Mouse (Mus musculus) CD4-positive helper T cell, adult 2 months (primary cell): Measurements from ENCODE around the gene Gm17660.

ENCODE experiments used
- DNase-seq: peaks from one replicate; pipeline ENCODE4 v3.0.0-alpha.2; 2012; ENCODE audit warnings: low read depth, missing footprints, low spot score

The Gm17660 gene

GRCm38 (mm10) chr5:104085366-104085765 lies 8.0 kb upstream of the Gm17660 start:
- no peak for DNase-seq

- DNase-seq: no peak
Measured at GRCm38 (mm10) chr5:104080736-104081135, 3.3 kb upstream of the Gm17660 start.

DNA sequence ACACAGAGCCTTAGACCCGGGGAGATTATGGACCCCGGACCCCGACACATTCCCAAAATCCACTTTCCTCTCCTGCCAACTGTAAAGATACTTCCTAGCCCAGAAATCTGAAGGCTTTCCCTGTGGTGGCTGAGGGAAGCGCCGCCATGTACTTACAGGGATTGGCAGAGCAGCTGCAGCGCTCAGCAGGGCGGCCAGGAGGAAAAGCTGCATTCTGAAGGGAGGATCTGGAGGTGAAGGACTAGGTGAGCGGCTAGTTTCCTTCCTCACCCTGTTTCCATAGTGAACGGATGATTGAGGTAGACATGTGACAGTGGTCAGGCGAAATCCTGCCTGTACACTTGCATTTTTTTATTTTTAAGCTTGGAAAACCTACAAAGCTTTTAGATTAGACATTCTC lies 1.0 kb downstream of the Gm17660 start:
- DNase-seq: no peak

DNA sequence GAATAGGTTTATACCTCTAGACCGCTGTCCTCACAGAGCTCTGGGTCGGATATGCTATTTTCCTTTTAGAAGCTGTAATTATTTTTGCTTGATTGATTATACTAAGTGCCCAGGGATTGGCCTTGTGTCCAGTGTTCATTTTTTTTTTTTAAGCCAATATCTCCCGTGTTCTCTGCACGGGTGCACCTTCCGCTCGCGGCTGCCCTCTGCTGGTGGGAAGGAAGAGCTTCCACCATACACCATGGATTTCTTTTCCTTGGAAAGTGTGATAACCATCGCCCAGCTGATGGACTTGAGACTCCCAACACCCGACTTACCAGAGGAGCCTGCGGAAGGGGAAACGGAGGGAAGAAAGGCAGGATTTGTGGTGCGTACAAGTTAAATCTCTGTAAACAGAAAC lies 3.0 kb downstream of the Gm17660 start:
- DNase-seq: peak; percentile 43

GRCm38 (mm10) chr5:104073602-104074001 lies 3.8 kb downstream of the Gm17660 start:
- DNase-seq: no peak

GRCm38 (mm10) chr5:104072272-104072886 lies 5.0 kb downstream of the Gm17660 start:
- no peak for DNase-seq

- no peak for DNase-seq
Measured at GRCm38 (mm10) chr5:104071048-104071447, 6.4 kb downstream of the Gm17660 start.

- DNase-seq: peak; percentile 29
Measured at GRCm38 (mm10) chr5:104068751-104069150, 8.7 kb downstream of the Gm17660 start.

DNA sequence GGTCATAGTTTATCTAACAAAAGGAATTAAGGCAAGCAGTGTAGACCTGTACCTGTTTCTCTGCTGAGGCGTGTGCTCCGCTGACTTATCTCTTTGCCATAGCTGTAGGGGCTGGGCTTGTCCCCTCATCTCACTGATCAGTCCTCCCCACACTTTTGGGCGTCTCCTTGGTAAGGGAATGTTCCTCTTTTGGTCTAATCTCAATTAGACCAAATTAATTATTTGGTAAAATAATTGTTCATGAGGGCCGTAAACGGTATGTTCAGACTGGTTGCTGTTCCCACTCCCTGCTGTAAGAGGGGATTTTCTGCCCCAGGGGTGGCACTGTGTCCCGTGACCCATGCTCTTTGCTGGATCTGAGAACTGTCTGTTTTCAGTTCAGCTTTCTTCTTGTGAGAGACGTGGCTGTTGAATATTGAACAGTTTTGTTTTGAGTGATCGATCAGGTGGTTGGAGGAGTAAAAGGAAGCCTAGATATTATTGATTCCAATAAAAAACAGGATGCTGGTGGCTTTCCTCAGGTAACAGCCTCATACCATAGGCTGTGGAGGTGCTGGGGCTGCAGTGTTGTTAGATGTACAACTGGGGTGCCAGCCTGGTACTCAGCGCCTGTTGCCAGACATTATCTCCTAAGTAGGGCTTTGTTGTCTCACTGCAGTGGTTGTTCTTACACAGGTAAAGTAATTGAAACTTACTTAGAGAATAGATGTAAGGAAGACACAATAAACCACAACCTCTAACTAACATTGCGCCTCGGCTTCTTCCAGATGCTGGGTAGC lies 14.4 kb downstream of the Gm17660 start:
- no peak for DNase-seq

- DNase-seq: no peak
Measured at GRCm38 (mm10) chr5:104061936-104062772, 15.3 kb downstream of the Gm17660 start.

DNA sequence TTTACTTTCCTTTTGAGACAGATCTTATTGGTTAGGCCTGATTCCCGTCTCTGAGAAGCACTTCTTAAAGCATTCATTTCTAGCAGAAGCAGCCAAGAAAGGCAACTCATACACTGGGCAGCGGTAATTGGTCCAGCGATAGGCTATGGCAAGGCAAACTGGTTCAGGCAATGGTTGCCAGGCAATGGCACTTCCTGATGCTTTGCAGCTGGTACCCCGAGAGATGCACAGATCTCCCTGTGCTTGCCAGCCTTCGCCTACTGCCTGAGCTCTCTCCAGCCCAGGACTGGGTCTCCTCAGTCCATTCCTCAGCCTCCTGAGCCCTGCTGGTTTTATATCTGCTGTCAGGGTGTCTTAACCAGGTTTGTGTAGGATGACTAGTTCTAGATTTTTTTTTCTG lies 17.0 kb downstream of the Gm17660 start:
- no peak for DNase-seq

GRCm38 (mm10) chr5:104059628-104060027 lies 17.8 kb downstream of the Gm17660 start:
- DNase-seq: no peak

DNA sequence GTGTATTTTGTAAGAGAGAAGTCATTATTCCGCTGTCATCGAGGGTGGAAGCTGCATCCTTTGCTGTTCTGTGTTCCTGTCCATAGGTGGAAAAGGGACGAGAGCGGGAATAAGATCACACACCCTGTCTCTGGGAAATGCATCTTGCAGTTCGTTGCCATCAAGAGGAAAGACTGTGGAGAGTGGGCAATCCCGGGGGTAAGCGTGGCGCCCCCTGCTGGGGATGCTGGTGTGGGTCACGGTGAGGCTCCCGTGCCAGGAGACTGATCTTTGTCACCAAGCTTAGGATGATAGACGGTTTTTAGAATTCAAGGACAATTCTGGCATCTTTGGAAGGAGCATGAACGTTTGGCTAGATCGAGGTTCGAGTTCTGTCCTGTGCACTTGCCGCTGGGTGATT lies 19.4 kb downstream of the Gm17660 start:
- peak; percentile 47 for DNase-seq

DNA sequence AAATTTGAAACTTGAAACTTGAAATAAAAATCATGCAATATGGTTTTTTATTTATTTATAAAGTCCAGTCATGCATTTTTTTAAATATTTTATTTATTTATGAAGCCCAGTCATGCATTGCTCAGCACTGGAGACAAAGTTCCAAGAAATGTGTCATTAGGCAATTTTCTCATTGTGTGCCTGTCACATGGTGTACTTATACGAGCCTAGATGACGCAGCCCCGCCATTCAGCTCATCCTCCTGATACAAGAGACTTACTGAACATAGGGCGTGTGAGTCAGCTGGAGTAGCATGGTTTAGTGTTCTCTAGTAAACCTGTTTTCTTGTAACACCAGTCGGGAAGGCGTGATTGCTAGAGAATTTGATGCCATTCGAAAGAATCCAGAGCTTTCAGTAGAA lies 21.1 kb downstream of the Gm17660 start:
- DNase-seq: no peak

- no peak for DNase-seq
Measured at GRCm38 (mm10) chr5:104055816-104056215, 21.6 kb downstream of the Gm17660 start.

DNA sequence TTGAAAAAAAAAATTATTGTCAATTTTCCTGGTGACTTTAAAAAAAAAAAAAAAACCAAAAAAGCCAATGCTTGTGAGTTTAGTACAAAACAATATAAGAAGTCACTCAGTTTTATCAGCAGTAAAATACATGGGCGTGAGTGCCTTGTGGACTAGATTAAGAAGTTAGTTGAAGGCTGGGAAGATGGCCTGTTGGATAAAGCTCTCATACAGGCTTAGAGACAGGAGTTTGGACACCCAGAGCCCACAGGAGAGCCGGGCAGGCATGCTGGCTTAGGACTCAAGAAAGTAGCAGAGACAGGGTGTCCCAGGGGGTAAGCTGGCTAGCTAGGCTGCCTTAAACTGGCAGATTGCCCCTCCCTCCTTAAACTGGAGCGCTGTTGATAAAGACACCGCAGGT lies 22.5 kb downstream of the Gm17660 start:
- no peak for DNase-seq

- DNase-seq: peak; percentile 33
Measured at GRCm38 (mm10) chr5:104052956-104053355, 24.5 kb downstream of the Gm17660 start.

DNA sequence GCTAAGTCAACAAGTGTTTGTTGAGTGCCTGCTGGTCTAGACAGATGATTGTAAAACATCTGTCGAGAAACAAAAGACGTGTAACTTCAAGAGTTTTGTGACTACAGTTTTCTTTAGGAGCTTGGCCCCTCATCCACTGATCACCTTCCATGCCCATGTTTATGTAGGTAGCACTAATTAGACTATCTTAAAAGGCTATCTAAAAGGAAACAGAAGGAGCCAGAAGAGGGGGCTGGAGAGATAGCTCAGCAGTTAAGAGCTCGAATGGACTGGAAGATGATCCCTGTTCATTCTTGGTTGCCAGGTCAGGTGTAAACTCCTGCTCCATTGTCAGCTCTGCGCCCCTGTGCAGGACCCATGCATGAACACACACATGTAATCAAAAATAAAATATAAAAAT lies 29.3 kb downstream of the Gm17660 start:
- peak; percentile 20 for DNase-seq

- peak; percentile 36 for DNase-seq
Measured at GRCm38 (mm10) chr5:104047200-104048105, 30.0 kb downstream of the Gm17660 start.

DNA sequence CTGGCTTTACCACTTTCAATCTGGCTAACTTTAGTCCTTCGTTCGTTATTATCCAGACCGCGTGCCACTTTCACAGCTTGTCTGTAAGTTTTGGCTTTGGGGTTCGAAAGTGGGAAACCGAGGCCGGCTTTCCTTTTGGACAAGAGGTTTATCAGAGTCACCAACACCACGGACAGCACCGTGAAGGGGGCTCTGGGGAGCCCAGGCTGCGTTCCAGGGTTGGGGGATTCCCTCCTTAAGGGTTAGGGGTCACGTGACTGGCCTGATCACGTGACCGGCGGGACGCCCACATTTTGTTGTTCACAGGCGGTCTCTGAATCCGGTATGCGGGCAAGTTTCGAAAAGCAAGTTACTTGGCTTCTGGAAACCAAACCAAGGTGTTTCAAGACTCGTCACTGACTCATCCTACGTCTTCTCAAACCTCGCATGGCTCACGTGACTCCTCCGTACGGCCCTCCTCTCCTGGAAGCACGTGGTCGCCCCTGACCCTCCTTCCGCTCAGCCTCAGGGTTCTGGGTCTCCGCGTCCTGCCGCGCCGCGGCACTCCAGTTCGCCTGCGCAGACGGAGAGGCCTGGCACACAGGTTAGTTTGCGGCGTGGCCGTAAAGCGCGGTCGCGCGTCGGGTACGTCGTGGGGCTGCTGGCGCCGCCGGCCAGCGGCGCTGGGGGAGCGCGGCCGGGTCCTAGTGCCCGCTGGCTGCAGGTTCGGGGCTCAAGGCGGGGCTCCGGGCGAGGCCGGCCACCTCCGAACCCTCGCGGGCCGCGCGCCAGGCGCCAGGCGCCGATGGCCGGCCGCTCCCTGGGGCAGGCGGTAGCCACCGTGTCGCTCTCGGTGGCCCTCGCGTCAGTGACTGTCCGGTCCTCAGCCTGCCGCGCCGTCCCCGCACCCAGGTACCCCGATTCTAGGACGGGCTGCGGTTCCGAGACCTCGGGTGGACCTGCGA lies 30.9 kb downstream of the Gm17660 start, which contains the start of gene Nudt9:
Nudt9 (plus strand) TSS at position 51 of the 944 bp plus-strand sequence.
- peak; percentile 99 for DNase-seq
